Mouse (Mus musculus) spleen, adult 2 months (tissue): ENCODE measurements around the gene Chit1.

Experiments
- CTCF ChIP-seq: fragments of 200-500 bp; IDR thresholded peaks from 2 replicates; pipeline ENCODE4 v1.5.1; 2011; ENCODE audit warnings: mild to moderate bottlenecking, inconsistent platforms; ENCODE audit not compliant: insufficient read depth, insufficient read length, insufficient replicate concordance; ENCODE audit errors: extremely low read depth
- POLR2A ChIP-seq: fragments of 200-500 bp; IDR thresholded peaks from 2 replicates; pipeline ENCODE4 v1.6.1; 2011; ENCODE audit warnings: low read depth, low read length, inconsistent platforms

GRCm38 (mm10) chr1:134101593-134101992, 9.4 kb upstream of the Chit1 start:
- TF ChIP-seq CTCF (no peak), POLR2A (no peak)
